Mouse (Mus musculus) forebrain, embryonic 16.5 days (tissue): ENCODE measurements around the gene Mlycd. TPM values are rescaled to one million over a fixed set of nuclear protein-coding genes. Genes with fewer than 3 reads are reported as not detected.
A peak's percentile ranks its signal among the peaks of the same experiment; 100 is the strongest.
"Not testable (repeated sequence)": the region's sequence is repeated elsewhere in the genome, so short reads cannot be mapped to it uniquely, and the experiment has no call there.

Source experiments
- ATAC-seq: fragments of 200-750 bp; cut with Nextera tagmentation; 2 replicates; pipeline ENCODE4 v1.8.0; 2017; ENCODE audit warnings: mild to moderate bottlenecking, moderate library complexity
- H3K27ac ChIP-seq: fragments of 300-500 bp; sonication (generic); 2 replicates; pipeline ENCODE4 v1.5.1; 2014; ENCODE audit warnings: low read length, control low read depth
- H3K27me3 ChIP-seq: fragments of 300-500 bp; sonication (generic); replicated peaks from 2 replicates; pipeline ENCODE4 v1.6.1; 2014; ENCODE audit warnings: low read length; ENCODE audit not compliant: control insufficient read depth, insufficient read depth
- H3K36me3 ChIP-seq: fragments of 300-500 bp; sonication (generic); 2 replicates; pipeline ENCODE4 v1.6.1; 2014; ENCODE audit not compliant: control insufficient read depth, insufficient read depth
- H3K4me1 ChIP-seq: fragments of 300-500 bp; sonication (generic); replicated peaks from 2 replicates; pipeline ENCODE4 v1.6.1; 2014; ENCODE audit warnings: low read length; ENCODE audit not compliant: control insufficient read depth, insufficient read depth
- H3K4me2 ChIP-seq: fragments of 300-500 bp; sonication (generic); 2 replicates; pipeline ENCODE4 v1.6.1; 2014; ENCODE audit warnings: mild to moderate bottlenecking, low read length, control low read depth
- H3K4me3 ChIP-seq: fragments of 300-500 bp; sonication (generic); replicated peaks from 2 replicates; pipeline ENCODE4 v1.5.1; 2014; ENCODE audit warnings: mild to moderate bottlenecking, low read length, control low read depth
- H3K9ac ChIP-seq: fragments of 300-500 bp; sonication (generic); replicated peaks from 2 replicates; pipeline ENCODE4 v1.6.1; 2014; ENCODE audit warnings: low read depth, low read length, control low read depth
- H3K9me3 ChIP-seq: fragments of 300-500 bp; sonication (generic); 2 replicates; pipeline ENCODE4 v1.6.1; 2016; ENCODE audit warnings: low read length; ENCODE audit not compliant: control insufficient read depth
- WGBS: fragments of 180-500 bp; shearing (Covaris S2); extraction: QIAGEN DNeasy Blood & Tissue Kit; methylation state at CpG from one replicate; pipeline ENCODE4 v1.1.7; 2014; 5-methylcytosine and 5-hydroxymethylcytosine counted together
- polyA plus RNA-seq: library from polyadenylated mRNA; unstranded; fragments of >200 nt; fragmentation: Nextera tagmentation; extraction: Ambion mirVana; gene quantifications from 2 replicates; pipeline ENCODE4 v1.2.1, GENCODE M21; 2015

The Mlycd gene
- polyA plus RNA-seq, result 13.0 and 13.9 TPM in 2 replicates

GRCm38 (mm10) chr8:119394524-119395026 lies at the start of gene Mlycd:
Mlycd (plus strand) TSS chr8:119394878.
- Histone ChIP-seq H3K4me2 (peak within 1 kb of the TSS; percentile 98), H3K27ac (peak within 1 kb of the TSS; percentile 85), H3K9me3 (no peaks in the 10 kb centered on the region), H3K4me1 (peaks cover 16% of the 10 kb centered on the region), H3K4me3 (peak within 1 kb of the TSS; percentile 88), H3K9ac (peak within 1 kb of the TSS; percentile 92), H3K27me3 (no peaks in the 10 kb centered on the region), H3K36me3 (peaks cover 3% of the 10 kb centered on the region; the same call in 1 of the 2 replicates)
- WGBS, result 1% methylated on average over 41 of the region's 44 CpGs
- peak; percentile 97 for ATAC-seq

GRCm38 (mm10) chr8:119345029-119345682 lies 49.5 kb upstream of the Mlycd start:
- H3K4me3 ChIP-seq, result peak overlapping the region; percentile 97
- no peak for ATAC-seq
- H3K36me3 ChIP-seq, result peaks cover 25% of the 10 kb centered on the region
- peaks cover 14% of the 10 kb centered on the region for H3K4me1 ChIP-seq
- peak overlapping the region; percentile 57 for H3K4me2 ChIP-seq
- peaks cover 3% of the 10 kb centered on the region; the same call in 1 of the 2 replicates for H3K9me3 ChIP-seq
- no peaks in the 10 kb centered on the region; the same call in 1 of the 2 replicates for H3K27me3 ChIP-seq
- WGBS, result 52% methylated on average over 22 of the region's 22 CpGs
- no peak overlapping the region for H3K27ac ChIP-seq
- peak overlapping the region; percentile 98 for H3K9ac ChIP-seq

GRCm38 (mm10) chr8:119345683-119346075 lies 49.0 kb upstream of the Mlycd start:
- no peak for ATAC-seq
- Histone ChIP-seq H3K9me3 (peaks cover 3% of the 10 kb centered on the region; the same call in 1 of the 2 replicates), H3K27me3 (no peaks in the 10 kb centered on the region; the same call in 1 of the 2 replicates), H3K27ac (no peak overlapping the region), H3K4me2 (no peak overlapping the region; the same call in 1 of the 2 replicates), H3K4me1 (peaks cover 14% of the 10 kb centered on the region), H3K9ac (no peak overlapping the region), H3K36me3 (peaks cover 25% of the 10 kb centered on the region), H3K4me3 (no peak overlapping the region)
- 85% methylated on average over 15 of the region's 15 CpGs for WGBS

- H3K4me1 ChIP-seq, result no peaks in the 10 kb centered on the region
- no peak for ATAC-seq
- H3K4me2 ChIP-seq, result no peak overlapping the region
- no peak overlapping the region for H3K4me3 ChIP-seq
- H3K9ac ChIP-seq, result no peak overlapping the region
- no peaks in the 10 kb centered on the region for H3K9me3 ChIP-seq
- H3K36me3 ChIP-seq, result peaks cover 24% of the 10 kb centered on the region
- no peaks in the 10 kb centered on the region for H3K27me3 ChIP-seq
- no peak overlapping the region for H3K27ac ChIP-seq
- WGBS, result 94% methylated on average over 19 of the region's 19 CpGs
These were observed 43.0 kb upstream of the Mlycd start for GRCm38 (mm10) chr8:119351647-119352046.

- 82% methylated on average over 10 of the region's 10 CpGs for whole genome bisulfite sequencing
- no peak for ATAC-seq
- H3K4me1 ChIP-seq, result no peaks in the 10 kb centered on the region
- no peak overlapping the region for H3K4me3 ChIP-seq
- H3K36me3 ChIP-seq, result peaks cover 16% of the 10 kb centered on the region
- H3K4me2 ChIP-seq, result no peak overlapping the region
- no peak overlapping the region for H3K9ac ChIP-seq
- H3K27ac ChIP-seq, result no peak overlapping the region
- no peaks in the 10 kb centered on the region for H3K27me3 ChIP-seq
- H3K9me3 ChIP-seq, result no peaks in the 10 kb centered on the region
These were observed 41.6 kb upstream of the Mlycd start for GRCm38 (mm10) chr8:119352977-119353658.

GRCm38 (mm10) chr8:119353659-119354023 lies 41.0 kb upstream of the Mlycd start:
- Histone ChIP-seq H3K4me1 (no peaks in the 10 kb centered on the region), H3K36me3 (peaks cover 11% of the 10 kb centered on the region), H3K4me3 (no peak overlapping the region), H3K27ac (no peak overlapping the region), H3K27me3 (no peaks in the 10 kb centered on the region), H3K4me2 (no peak overlapping the region), H3K9ac (no peak overlapping the region), H3K9me3 (no peaks in the 10 kb centered on the region)
- ATAC-seq, result no peak
- 84% methylated on average over 6 of the region's 6 CpGs for WGBS

- 61% methylated on average over 5 of the region's 5 CpGs for WGBS
- ATAC-seq, H3K36me3 ChIP-seq: not testable (repeated sequence)
These were observed 38.0 kb upstream of the Mlycd start for GRCm38 (mm10) chr8:119356631-119357030.

GRCm38 (mm10) chr8:119358175-119358574 lies 36.5 kb upstream of the Mlycd start:
- H3K36me3 ChIP-seq, result no peaks in the 10 kb centered on the region
- H3K9ac ChIP-seq, result no peak overlapping the region
- H3K4me3 ChIP-seq, result no peak overlapping the region
- no peak for ATAC-seq
- no peak overlapping the region for H3K4me2 ChIP-seq
- WGBS, result 82% methylated on average over 7 of the region's 7 CpGs
- H3K27ac ChIP-seq, result no peak overlapping the region
- no peaks in the 10 kb centered on the region for H3K4me1 ChIP-seq
- H3K9me3 ChIP-seq, result no peaks in the 10 kb centered on the region
- no peaks in the 10 kb centered on the region for H3K27me3 ChIP-seq

More at GRCm38 (mm10) chr8:119356631-119357030, 38.0 kb upstream of the Mlycd start:
- not testable (repeated sequence) for H3K27ac ChIP-seq, H3K9me3 ChIP-seq, H3K4me2 ChIP-seq, H3K9ac ChIP-seq, H3K27me3 ChIP-seq, H3K4me1 ChIP-seq, H3K4me3 ChIP-seq

- no peaks in the 10 kb centered on the region for H3K27me3 ChIP-seq
- ATAC-seq, result no peak
- WGBS, result 51% methylated on average over 14 of the region's 14 CpGs
- H3K36me3 ChIP-seq, result no peaks in the 10 kb centered on the region
- no peaks in the 10 kb centered on the region for H3K9me3 ChIP-seq
- no peak overlapping the region for H3K27ac ChIP-seq
- H3K4me3 ChIP-seq, result no peak overlapping the region
- no peaks in the 10 kb centered on the region for H3K4me1 ChIP-seq
- H3K4me2 ChIP-seq, result no peak overlapping the region
- no peak overlapping the region for H3K9ac ChIP-seq
These were observed 35.8 kb upstream of the Mlycd start for GRCm38 (mm10) chr8:119358836-119359235.
